Mouse (Mus musculus): ENCODE results near the gene Plekhm1.

GRCm38 (mm10) chr11:103344494-103345332, 67.8 kb downstream of the Plekhm1 start:
- TF ChIP-seq CTCF (conservative IDR thresholded peaks at IDR 0.05; ENCODE audit: low read length): no peak
- no peak for TF ChIP-seq POU5F1 (IDR thresholded peaks at IDR 0.05; ENCODE audit: borderline replicate concordance, low read length)

All from E14TG2a.4 (cell line).